Mouse (Mus musculus) cortical plate, adult 2 months (tissue): ENCODE measurements around the gene Eng. TPM values are rescaled to one million over a fixed set of nuclear protein-coding genes. Genes with fewer than 3 reads are reported as not detected.
A peak's percentile ranks its signal among the peaks of the same experiment; 100 is the strongest.

Source experiments
- H3K27ac ChIP-seq: fragments of 200-500 bp; 2 replicates; pipeline ENCODE4 v1.5.1; 2012; ENCODE audit warnings: low read length, control low read depth, inconsistent platforms; ENCODE audit not compliant: insufficient read depth
- H3K4me1 ChIP-seq: fragments of 200-500 bp; 2 replicates; pipeline ENCODE4 v1.6.1; 2011; ENCODE audit warnings: low read length; ENCODE audit not compliant: control insufficient read depth, insufficient read depth
- H3K4me3 ChIP-seq: fragments of 200-500 bp; 2 replicates; pipeline ENCODE4 v1.5.1; 2011; ENCODE audit warnings: mild to moderate bottlenecking, low read length, control low read depth; ENCODE audit not compliant: insufficient read depth
- CTCF ChIP-seq: fragments of 200-500 bp; IDR thresholded peaks from 2 replicates; pipeline ENCODE4 v1.5.1; 2011; ENCODE audit warnings: mild to moderate bottlenecking, control low read depth, low read length; ENCODE audit not compliant: insufficient read depth; ENCODE audit errors: extremely low read depth
- POLR2A ChIP-seq: fragments of 200-500 bp; IDR thresholded peaks from 2 replicates; pipeline ENCODE4 v1.6.1; 2011; ENCODE audit warnings: mild to moderate bottlenecking, low read length, control low read depth; ENCODE audit not compliant: insufficient read depth; ENCODE audit errors: extremely low read depth
- polyA plus RNA-seq: library from polyadenylated mRNA; depleted of rRNA; stranded (reverse); fragments of >200 nt; gene quantifications from 2 replicates; pipeline ENCODE4 v1.2.3, GENCODE M21; 2012

Eng gene
- polyA plus RNA-seq, 1 experiment = 35.1 TPM

DNA sequence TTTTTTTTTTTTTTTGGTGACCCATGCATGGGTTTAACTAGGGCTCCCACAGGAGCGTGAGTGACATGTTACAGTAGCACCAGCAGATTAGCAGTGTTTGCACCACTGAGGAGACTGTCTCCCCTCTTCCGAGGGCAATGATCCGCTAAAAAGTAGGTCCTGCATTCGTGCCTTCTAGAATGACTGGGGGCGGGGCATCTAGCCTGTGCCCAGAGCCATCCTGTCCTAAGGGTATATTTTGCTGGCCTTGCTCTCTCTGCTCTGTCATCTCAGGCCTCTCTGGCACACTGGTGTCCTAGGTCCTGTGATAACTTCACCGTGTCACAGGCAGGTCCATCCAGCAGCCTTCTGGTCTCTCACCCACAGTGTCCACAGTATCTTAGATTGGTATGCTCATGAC is 53.3 kb downstream of the Eng start:
- no peak for TF ChIP-seq POLR2A
- TF ChIP-seq CTCF = no peak
- no peak overlapping the region for H3K27ac ChIP-seq
- no peak overlapping the region for H3K4me3 ChIP-seq
- H3K4me1 ChIP-seq = no peaks in the 10 kb centered on the region

DNA sequence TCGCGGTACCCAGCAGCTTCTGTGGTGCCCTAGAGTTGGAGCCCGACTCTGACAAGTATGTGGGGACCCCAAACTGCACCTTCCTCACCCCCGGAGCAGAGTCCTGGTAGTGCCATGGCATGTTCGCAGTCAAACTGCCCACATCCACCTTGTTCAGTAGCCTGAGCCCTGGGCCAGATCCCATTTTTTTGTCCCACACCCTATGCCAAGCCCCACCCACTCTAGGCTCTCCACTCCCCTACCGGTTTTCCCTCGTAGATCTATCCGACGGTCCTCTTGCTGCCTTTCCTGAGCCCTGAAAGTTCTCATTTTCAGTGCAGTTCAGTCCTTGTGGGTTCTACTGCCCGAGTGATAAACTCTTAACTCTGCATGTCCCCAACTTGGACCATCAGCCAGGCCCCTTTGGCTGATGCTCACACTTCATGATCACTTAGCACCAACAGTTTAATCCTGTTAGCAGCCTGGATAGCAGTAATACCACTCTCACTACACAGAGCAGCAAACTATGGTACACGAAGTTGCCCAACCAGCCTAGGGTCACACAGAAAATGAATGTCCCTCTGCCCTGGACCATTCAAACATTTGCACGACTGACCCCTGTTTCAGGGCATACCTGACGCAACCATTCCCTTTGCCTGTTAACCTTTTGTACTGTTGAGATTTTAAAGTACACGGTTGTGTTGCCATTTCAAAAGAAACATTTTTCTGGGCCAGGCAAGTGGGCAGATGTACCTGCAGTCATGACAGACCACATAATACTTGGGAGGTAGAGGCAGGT is 54.8 kb downstream of the Eng start:
- Histone ChIP-seq H3K4me3 (no peak overlapping the region), H3K27ac (no peak overlapping the region), H3K4me1 (no peaks in the 10 kb centered on the region)
- no peak for TF ChIP-seq CTCF
- TF ChIP-seq POLR2A = no peak

DNA sequence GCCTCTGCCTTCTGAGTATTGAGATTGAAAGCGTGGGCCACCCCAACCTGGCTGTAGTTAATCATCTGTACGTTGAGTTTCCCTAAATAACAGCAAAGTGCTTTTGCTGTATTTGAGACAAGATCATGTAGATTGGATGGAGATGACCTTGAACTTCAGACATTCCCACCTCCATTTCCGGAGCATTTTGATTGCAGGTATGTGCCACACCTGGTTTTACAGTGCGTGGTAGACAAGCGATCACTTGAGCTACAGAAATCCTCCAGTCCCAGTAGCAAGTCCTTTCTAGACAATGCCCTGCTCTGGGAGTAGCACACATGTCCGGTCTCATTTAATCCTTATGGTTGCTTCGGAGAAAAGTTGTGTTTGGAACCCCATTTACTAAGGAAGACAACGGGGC is 56.7 kb downstream of the Eng start:
- Histone ChIP-seq H3K27ac (no peak overlapping the region), H3K4me3 (no peak overlapping the region), H3K4me1 (no peaks in the 10 kb centered on the region)
- TF ChIP-seq CTCF (no peak), POLR2A (no peak)

DNA sequence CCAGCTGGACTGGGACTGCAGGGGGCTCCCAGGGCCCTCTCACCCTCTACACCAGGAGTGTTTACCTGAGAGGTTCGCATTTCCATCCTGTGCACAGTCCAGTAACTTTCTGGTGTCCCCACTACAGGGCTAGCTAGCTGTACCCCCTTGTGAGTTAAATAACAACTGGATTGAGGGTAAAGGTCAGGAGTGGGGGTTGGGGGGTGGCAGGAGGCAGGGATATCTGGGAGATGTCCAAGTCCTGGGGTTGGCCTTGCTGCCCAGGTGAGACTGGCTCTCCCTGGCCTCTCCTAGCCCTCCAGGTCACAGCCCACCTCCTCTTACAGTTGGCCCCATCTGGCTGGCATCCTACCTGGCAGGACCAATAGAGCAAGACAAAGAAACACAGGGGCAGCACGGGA is 57.6 kb downstream of the Eng start, which contains the start of gene Fpgs:
Gene Fpgs (minus strand): TSS at position 125 of the 401 bp plus-strand sequence.
- no peaks in the 10 kb centered on the region for H3K4me1 ChIP-seq
- H3K27ac ChIP-seq = no peak within 1 kb of the TSS
- H3K4me3 ChIP-seq = no peak within 1 kb of the TSS
- TF ChIP-seq CTCF = no peak
- TF ChIP-seq POLR2A = no peak

DNA sequence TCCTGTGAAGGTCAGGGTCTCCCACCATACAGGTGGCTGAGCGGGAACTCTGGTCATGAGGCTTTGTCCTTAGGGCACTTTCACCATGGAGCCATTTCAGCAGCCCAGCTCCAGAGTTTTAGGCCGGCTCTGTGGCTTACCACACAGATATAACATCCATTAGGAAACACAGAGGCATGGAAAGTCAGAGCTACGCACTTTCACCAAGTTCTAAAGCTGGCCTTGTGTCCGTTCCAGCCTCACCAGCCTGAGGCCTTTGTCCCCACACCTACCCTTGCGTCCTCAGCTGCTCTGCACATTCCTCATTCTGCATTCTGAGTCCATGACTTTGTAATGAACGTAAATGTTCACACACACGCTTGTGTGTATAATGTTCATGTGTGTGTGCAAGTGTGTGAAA is 58.6 kb downstream of the Eng start:
- Histone ChIP-seq H3K4me3 (no peak overlapping the region), H3K27ac (no peak overlapping the region), H3K4me1 (no peaks in the 10 kb centered on the region)
- TF ChIP-seq CTCF (no peak), POLR2A (no peak)

DNA sequence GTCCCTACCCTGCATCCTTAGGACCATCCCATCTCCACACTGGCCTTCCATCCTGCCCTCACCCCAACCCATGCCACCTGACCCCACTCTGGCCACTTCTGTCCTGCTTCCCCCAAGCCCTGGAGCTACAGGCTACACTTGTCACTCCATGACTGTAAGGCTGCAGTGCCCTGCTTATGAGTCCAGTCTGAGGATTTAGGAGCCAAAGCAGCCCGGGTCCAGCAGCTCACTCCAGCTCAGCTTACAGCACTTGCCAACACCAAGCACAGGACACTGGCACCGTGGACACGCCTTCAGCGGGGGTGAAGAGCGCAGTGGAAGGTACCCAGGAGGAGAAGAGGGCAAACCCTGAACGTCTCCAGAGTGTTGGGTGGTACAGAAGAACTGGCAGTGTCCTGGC is 60.6 kb downstream of the Eng start:
- Histone ChIP-seq H3K27ac (no peak overlapping the region), H3K4me1 (no peaks in the 10 kb centered on the region; the same call in 1 of the 2 replicates), H3K4me3 (no peak overlapping the region)
- TF ChIP-seq CTCF = no peak
- TF ChIP-seq POLR2A = no peak

DNA sequence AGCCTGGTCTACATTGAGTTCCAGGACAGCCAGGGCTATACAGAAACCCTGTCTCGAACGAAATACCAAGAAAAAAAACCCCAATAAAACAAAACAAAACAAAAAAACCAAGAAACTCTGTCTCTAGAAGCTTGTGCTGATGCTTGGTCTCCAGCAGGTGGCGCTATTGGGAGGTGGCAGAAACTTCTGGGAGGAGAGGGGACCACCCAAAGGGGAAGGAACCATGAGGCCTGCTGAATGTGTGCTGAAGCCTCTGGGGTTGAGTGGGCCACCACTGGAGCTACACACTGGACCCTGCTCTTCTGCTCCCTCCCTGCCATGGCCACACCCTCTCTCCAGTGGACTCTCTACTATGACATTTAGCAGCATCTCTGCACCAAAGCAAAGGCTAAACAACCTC is 62.2 kb downstream of the Eng start:
- no peaks in the 10 kb centered on the region; the same call in 1 of the 2 replicates for H3K4me1 ChIP-seq
- H3K4me3 ChIP-seq = no peak overlapping the region
- TF ChIP-seq POLR2A (no peak), CTCF (peak; percentile 76)
- H3K27ac ChIP-seq = no peak overlapping the region

DNA sequence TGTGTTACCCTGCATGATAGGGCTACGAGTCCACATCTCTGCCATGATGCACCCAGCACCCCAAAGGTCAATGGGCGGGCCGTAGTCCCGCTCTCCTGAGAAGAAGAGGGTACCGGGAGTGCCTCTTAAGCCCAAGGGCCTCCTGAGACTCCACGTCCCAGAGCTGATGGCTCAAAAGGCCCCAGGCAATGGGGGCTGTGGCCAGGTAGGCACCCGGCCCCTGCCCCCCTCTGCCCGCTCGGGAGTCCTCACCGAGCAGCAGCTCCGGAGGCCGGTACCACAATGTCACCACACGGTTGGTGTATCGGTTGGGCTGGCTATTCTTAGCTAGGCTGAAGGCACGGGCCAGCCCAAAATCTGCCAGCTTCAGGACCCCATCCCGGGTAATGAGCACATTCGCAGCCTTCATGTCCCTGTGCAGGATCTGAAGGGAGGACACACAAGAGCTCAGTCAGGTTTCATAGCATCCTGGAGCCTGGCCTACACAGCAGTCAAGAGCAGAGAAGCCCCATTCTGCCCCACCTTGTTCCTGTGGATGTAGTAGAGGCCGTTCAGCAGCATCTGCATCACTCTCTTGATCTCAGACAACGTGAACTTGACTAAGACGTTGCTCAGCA is 63.2 kb downstream of the Eng start:
- no peak for TF ChIP-seq POLR2A
- no peak for TF ChIP-seq CTCF
- Histone ChIP-seq H3K4me3 (no peak overlapping the region), H3K27ac (no peak overlapping the region), H3K4me1 (no peaks in the 10 kb centered on the region; the same call in 1 of the 2 replicates)

DNA sequence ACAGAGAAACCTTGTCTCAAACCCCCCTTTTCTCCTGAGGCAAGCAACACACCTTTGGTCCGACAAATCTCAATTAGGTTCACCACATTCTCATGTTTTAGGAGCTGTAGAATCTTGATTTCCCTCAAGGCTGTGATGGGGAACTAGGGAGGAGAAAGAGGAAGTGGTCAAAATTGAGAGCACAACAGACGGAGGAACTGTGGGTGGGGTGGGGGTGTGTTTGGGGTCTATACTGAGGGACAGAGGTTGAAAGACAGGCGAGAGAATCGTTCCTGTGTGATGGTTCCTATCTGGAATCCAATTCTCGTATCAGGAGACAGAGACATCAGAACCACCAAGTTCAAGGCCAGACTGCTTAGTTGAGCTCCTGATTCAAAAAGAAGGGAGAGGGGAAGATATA is 64.0 kb downstream of the Eng start:
- no peak overlapping the region for H3K27ac ChIP-seq
- TF ChIP-seq POLR2A = no peak
- no peak for TF ChIP-seq CTCF
- no peak overlapping the region for H3K4me3 ChIP-seq
- no peaks in the 10 kb centered on the region; the same call in 1 of the 2 replicates for H3K4me1 ChIP-seq
